Mouse (Mus musculus): ENCODE measurements at regions not wholly inside any gene's neighbourhood (a gene's known extent, or its start where the extent isn't known, plus 50 kb on each side); places are given as distances from the start of the nearest gene placed in this dataset.

DNA sequence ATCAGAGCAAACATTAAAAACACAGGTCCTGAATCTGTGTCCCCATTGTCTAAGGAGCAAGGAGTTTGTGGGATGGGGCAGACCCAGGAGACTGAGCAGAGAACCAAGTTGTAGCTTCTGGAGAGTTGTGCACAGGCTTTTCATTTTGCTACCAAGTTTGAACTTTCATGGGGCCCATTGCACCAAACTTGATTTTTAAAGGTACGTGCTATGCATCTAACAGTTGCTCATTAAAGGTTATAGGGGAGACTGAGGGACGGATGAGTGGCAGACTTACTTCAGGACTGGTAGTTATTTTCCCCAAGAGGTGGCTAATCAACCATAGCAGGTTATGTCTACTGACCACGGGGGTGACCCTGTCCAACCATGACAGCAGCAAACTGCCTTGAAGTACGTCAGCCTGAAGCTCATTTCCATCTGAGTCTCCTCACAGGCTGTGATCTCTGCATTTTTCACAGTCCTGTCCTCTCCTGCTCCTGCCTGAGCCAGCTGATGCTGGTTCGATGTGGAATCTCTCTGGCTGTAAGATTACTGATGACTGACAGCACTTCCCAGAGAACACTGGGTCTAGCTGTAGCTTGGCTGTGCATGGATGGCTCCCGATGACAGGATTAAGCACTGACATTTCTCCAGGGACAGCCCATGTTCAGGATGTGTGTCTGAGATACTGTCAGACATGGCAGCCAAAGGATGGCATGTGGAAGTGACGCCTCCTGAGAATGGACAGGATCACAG, 590.9 kb upstream of the Plxna2 start:
- H3K36me3 ChIP-seq = no peaks in the 10 kb centered on the region
- WGBS = 77% methylated on average over 7 of the region's 7 CpGs
- H3K27ac ChIP-seq = no peak overlapping the region
- no peaks in the 10 kb centered on the region for H3K9me3 ChIP-seq (replicated peaks)
- H3K4me1 ChIP-seq = no peaks in the 10 kb centered on the region
- no peak for DNase-seq (ENCODE audit: low spot score)
- H3K4me3 ChIP-seq = no peak overlapping the region
- no peaks in the 10 kb centered on the region for H3K27me3 ChIP-seq (ENCODE audit: low read depth, poor library complexity, severe bottlenecking)

DNA sequence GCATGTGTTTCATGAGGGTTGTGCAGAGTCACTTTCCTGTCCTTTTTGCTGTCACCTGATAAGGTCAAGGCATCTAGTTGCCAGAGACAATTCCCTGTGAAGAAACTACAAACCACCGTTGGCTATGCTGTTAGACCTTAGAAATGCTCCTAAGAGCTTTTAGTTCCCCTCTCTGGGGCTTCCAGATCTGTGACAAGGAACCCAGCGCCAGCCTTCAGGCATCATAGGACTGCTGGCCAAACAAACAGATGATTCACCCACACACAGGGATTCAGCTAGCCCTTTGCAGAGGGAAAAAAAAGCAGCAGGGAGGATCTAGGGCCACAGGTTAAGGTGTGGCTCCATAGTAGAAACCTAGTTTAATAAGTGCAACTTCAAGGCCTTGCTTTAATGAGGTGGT, 591.8 kb upstream of the Plxna2 start:
- H3K27ac ChIP-seq = no peak overlapping the region
- no peaks in the 10 kb centered on the region for H3K27me3 ChIP-seq (ENCODE audit: low read depth, poor library complexity, severe bottlenecking)
- no peak overlapping the region for H3K4me3 ChIP-seq
- no peaks in the 10 kb centered on the region for H3K36me3 ChIP-seq
- 36% methylated on average over 2 of the region's 2 CpGs for WGBS
- no peaks in the 10 kb centered on the region for H3K4me1 ChIP-seq
- no peaks in the 10 kb centered on the region for H3K9me3 ChIP-seq (replicated peaks)
- no peak for DNase-seq (ENCODE audit: low spot score)

DNA sequence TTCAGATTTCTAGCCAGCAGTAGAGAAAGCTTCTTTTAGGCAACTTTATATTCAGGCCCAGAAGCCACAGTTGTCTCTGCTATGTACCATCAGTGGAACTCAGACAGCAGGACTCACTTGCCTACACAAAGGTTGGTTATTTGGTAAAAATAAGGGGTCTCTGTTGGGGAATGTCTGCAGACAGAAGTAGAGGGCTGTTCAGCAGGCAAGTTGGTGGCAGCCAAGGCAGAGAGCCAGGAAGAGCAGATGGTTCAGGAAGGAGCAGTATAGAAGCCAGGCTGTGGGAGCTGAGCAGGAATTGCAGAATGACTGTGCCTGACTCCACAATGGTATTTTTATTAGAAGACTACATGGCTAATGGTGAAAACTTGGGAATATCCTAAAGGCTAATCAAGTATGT, 598.7 kb upstream of the Plxna2 start:
- Histone ChIP-seq H3K27me3 (ENCODE audit: low read depth, poor library complexity, severe bottlenecking) (no peaks in the 10 kb centered on the region), H3K36me3 (no peaks in the 10 kb centered on the region), H3K9me3 (replicated peaks) (no peaks in the 10 kb centered on the region), H3K4me3 (no peak overlapping the region), H3K4me1 (no peaks in the 10 kb centered on the region), H3K27ac (no peak overlapping the region)
- DNase-seq (ENCODE audit: low spot score) = no peak

DNA sequence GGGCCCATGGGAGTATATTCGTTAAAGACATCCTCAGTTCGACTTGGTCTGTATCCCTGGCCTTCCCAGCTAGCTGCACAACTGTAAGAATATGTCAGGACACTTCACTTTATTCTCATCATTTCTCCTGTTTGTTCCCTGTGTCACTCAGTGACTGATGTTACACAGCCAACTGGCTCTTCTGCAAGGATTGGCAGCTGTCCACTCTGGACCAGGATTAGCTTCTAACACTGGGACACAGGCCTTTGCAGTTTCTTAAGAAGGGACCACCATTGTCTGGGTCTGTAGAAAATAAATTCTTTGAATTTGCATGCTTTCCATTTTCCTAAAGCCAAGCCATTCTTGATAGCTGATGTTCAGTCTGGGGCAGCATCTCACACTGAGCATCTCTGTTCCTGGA, 622.1 kb upstream of the Camk1g start:
- no peaks in the 10 kb centered on the region for H3K27me3 ChIP-seq (ENCODE audit: low read depth, poor library complexity, severe bottlenecking)
- H3K4me1 ChIP-seq = peaks cover 14% of the 10 kb centered on the region
- H3K4me3 ChIP-seq = no peak overlapping the region
- no peaks in the 10 kb centered on the region for H3K36me3 ChIP-seq
- WGBS = 83% methylated on average over 2 of the region's 2 CpGs
- no peak overlapping the region for H3K27ac ChIP-seq
- no peak for DNase-seq (ENCODE audit: low spot score)
- H3K9me3 ChIP-seq (replicated peaks) = no peaks in the 10 kb centered on the region

DNA sequence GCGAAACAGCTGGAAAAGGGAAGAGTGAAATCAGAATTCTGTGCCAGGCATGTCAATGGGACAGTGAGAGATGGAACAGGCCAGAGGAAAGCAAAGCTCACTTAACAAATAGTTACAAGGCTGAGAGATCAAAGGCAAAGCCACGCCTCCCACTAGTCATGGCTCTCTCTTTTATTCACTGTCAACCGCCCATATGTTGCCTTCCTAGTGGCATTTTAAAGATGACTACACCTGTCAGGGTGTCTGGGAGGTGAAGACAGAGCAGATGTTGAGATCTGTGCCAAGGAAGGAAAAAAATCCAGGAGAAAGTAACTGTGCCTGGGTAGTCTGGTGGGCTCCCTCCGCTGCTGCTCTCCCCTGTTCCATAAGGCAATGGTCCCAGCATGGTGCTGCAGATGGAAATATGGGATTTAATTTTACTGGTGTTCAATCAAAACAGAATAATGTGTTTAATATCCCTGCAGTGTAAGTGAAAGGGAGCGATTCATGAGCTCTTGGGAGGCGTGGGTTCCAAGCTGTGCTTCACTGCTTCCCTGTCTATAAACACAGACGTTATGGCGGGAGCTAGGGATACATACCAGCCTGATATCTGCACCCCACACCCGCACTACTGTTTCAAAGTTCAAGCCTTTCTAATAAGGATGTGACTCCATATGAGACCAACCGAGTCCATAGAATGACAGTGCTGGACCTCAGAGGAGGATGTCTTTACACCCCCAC, 620.0 kb upstream of the Camk1g start:
- 64% methylated on average over 10 of the region's 10 CpGs for WGBS
- Histone ChIP-seq H3K27me3 (ENCODE audit: low read depth, poor library complexity, severe bottlenecking) (no peaks in the 10 kb centered on the region), H3K36me3 (no peaks in the 10 kb centered on the region), H3K4me3 (no peak overlapping the region), H3K4me1 (peaks cover 14% of the 10 kb centered on the region), H3K27ac (no peak overlapping the region), H3K9me3 (replicated peaks) (no peaks in the 10 kb centered on the region)
- no peak for DNase-seq (ENCODE audit: low spot score)

DNA sequence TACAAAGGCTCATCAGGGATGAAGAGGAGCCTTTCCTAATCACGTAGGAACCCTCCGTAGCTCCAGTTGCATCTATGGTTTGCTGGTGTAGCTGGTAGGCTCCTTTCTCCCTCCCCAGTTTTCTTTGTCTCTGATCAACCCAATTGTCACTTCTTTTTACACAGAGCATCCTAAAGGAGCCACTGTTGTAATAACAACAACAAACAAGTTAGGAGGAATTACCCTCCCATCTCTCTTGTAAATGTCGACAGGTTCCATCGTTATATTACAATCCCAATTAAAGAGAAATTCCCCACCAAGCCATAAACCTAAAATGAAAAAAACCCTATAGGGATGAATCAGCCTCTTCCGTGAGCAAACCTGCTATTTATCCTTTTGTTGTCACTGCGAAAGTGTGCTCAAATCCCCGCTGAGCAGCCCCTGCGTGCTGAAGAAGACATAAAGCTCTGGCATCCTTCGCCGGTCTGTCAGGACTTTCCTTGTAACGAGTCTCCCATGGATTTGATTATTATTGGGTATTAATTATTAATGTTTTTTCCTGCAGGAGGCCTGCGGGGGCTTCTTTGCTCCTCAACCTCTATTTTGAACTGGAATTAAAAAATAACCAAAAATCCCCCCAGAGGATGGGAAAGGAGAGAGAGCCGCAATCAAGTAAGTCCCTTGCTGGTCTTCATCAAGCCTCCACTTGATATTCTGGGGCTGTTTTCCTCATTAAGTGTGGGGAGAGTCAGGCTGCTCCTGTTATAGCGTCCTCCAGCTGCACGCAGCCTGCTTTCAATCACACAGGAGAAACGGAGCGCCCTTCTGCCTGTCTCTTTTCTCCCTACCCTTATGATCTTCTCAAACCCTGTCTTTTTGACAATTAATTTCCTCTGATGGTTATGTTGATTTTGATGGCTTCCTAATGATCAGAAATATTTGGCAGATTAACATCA, 619.1 kb upstream of the Camk1g start:
- Histone ChIP-seq H3K27me3 (ENCODE audit: low read depth, poor library complexity, severe bottlenecking) (no peaks in the 10 kb centered on the region), H3K4me1 (peaks cover 14% of the 10 kb centered on the region), H3K27ac (no peak overlapping the region), H3K9me3 (replicated peaks) (no peaks in the 10 kb centered on the region), H3K4me3 (no peak overlapping the region), H3K36me3 (no peaks in the 10 kb centered on the region)
- DNase-seq (ENCODE audit: low spot score) = no peak
- WGBS = 20% methylated on average over 17 of the region's 17 CpGs

DNA sequence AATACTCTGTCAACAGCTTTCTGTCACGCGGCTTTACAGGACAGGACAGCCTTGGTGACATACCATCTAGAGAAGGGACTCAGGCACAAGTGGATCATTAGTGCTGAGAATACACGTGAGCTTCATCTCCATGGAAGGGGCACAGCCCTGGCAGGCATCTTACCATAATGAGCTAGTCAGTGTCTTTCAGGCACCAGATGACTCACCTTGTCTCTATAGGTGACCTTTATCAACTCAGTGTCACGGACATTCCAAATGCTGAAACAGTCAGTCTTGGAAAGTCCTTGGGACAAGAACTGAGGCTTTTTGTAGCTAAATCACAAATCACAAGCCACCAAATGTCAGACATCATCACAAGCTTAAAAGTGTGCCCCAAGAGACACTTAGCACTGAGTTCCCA, 610.5 kb upstream of the Camk1g start:
- Histone ChIP-seq H3K4me1 (no peaks in the 10 kb centered on the region), H3K36me3 (no peaks in the 10 kb centered on the region), H3K27me3 (ENCODE audit: low read depth, poor library complexity, severe bottlenecking) (no peaks in the 10 kb centered on the region), H3K27ac (no peak overlapping the region), H3K4me3 (no peak overlapping the region), H3K9me3 (replicated peaks) (no peaks in the 10 kb centered on the region)
- DNase-seq (ENCODE audit: low spot score) = no peak
- WGBS = 90% methylated on average over 4 of the region's 4 CpGs

DNA sequence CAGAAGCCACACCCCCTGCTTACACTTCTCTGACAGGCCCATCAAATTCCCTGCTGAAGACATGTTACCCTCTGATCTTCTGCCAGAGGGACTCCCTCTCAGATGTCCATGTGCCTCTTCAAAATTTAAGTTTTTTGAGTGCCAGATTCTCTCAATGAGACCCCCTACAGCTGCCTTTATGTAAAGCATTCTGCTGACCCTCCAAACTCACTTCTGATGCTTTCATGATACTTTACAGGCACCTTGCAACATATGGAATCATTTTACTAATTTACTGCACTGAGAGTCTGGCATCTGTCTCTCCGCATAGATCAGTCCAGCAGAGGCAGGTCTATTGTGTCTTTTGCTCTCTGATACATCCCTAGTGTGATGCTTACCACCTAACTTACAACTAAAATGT, 601.4 kb upstream of the Camk1g start:
- Histone ChIP-seq H3K27me3 (ENCODE audit: low read depth, poor library complexity, severe bottlenecking) (no peaks in the 10 kb centered on the region), H3K4me3 (no peak overlapping the region), H3K9me3 (replicated peaks) (no peaks in the 10 kb centered on the region), H3K27ac (no peak overlapping the region), H3K4me1 (peaks cover 23% of the 10 kb centered on the region), H3K36me3 (no peaks in the 10 kb centered on the region)
- WGBS = 20% methylated on average over 1 of the region's 1 CpGs
- DNase-seq (ENCODE audit: low spot score) = no peak

DNA sequence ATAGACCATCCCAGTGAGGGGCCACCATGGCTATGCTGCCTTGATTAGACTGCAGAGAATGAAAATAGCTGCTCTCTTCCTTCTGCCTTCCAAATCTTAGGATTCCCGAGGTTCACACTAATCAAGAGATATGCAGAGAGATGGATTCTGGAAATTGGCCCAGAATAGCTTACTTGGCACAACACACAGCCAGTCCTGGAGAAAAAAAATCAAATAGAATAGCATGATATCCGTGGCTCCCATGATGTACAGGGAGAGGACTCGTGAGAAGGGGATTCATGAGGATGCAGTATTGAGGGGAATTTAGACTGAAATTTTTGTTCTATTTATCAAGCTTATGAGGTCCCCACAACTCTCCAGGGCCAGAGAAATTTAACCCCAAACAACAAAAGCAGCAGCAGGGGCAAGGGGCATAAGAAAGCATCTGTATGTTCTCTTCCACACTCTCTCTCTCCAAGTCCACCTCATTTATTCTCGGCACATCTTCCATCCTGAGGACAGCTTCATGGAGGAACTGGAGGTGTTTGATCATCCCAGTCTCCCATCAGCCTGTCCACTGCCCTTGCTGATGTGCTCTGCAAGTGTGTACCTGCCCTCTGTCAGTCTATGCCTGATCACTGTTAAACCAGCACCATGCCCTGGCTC, 599.3 kb upstream of the Camk1g start:
- Histone ChIP-seq H3K27me3 (ENCODE audit: low read depth, poor library complexity, severe bottlenecking) (no peaks in the 10 kb centered on the region), H3K36me3 (no peaks in the 10 kb centered on the region), H3K27ac (no peak overlapping the region), H3K4me1 (peaks cover 23% of the 10 kb centered on the region), H3K9me3 (replicated peaks) (no peaks in the 10 kb centered on the region), H3K4me3 (no peak overlapping the region)
- DNase-seq (ENCODE audit: low spot score) = no peak
- 77% methylated on average over 4 of the region's 4 CpGs for WGBS

DNA sequence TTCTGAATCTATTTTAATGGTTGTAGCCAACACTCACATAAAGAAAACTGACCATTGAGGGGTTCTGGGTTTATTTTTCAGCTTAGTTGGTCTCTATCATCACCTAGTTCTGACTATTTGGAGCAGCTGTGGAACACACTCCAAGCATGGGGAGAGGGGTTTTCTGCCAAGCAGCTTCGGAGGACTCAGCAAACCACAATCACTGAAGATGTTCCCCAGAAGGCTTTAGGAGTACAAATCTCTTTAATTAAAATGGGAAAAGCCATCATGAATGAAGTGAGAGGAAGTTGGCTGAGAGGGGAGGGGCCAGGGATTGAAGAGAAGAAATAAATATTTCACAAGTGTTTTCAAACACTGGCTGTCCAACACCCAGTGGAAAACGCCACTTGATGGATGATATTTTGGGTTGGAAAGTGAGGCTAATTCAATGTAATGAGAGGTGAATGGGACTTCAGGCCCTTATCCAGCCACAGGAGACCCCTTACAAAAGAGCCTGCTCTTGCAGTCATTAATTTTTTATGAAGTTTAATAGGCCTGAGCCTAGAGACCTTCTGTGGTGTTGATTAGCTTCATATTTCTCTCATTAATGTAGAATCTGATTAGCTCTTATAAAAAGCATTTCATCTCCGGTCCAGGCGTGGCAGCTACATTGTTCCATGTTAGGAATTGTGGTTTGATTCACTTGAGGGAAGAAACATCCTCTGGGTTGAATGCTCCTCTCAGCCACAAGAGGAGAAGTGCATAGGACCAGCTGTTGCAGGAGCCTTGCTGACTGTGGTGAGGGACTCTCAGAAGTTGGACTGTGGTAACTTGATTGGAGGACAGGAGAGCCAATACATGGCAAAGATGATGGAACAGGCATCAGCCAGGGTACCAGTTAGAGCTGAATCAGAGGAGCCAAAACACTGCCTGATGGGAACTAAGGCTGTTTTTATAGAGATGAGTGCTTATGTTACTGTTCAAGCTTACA, 598.1 kb upstream of the Camk1g start:
- H3K27ac ChIP-seq = no peak overlapping the region
- H3K36me3 ChIP-seq = no peaks in the 10 kb centered on the region
- H3K27me3 ChIP-seq (ENCODE audit: low read depth, poor library complexity, severe bottlenecking) = no peaks in the 10 kb centered on the region
- no peak for DNase-seq (ENCODE audit: low spot score)
- H3K9me3 ChIP-seq (replicated peaks) = no peaks in the 10 kb centered on the region
- H3K4me3 ChIP-seq = no peak overlapping the region
- peaks cover 23% of the 10 kb centered on the region for H3K4me1 ChIP-seq
- 76% methylated on average over 4 of the region's 4 CpGs for WGBS

DNA sequence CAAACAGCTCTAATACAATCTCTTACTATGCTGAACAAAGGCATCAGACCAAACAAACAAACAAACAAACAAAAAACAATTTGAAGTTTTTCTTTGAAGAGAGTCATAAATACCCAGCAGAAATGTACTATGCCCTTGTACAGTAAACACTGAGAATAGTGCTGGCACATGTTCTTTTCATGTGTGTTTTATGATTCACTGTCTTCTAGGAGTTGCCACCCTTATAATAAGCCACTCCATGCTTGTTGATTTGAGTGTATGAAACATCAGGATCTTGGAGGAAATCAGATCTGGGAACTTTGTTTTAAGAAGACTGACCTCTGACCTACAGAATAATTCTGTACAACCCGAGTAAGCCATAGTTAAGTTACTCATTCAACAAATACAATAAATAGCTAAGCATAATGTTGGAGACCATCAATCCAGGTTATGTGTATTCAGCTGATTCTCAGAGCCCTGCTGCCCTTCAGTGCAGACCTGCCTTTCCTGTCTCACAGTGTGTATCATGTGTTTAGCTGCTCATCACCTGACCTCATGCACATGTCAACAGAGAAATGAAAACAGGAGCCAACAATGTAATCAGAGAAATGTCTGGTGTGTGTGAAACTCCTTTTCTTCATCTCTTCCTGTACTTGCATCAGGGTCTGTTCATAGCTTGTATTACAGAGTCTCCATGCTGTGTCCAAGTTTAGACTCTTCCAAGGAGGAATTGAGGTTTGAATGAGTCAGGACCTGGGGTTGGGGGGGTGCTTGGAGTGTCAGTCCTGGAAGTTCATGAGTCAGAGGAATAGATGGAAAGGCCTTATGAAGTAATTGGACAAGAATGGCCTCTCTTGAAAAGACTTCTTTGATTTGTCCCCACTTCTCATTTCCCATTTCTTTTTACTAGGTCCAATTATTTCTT, 596.8 kb upstream of the Camk1g start:
- WGBS = 77% methylated on average over 1 of the region's 1 CpGs
- peaks cover 20% of the 10 kb centered on the region for H3K4me1 ChIP-seq
- DNase-seq (ENCODE audit: low spot score) = no peak
- H3K4me3 ChIP-seq = no peak overlapping the region
- no peak overlapping the region for H3K27ac ChIP-seq
- H3K9me3 ChIP-seq (replicated peaks) = no peaks in the 10 kb centered on the region
- no peaks in the 10 kb centered on the region for H3K36me3 ChIP-seq
- H3K27me3 ChIP-seq (ENCODE audit: low read depth, poor library complexity, severe bottlenecking) = no peaks in the 10 kb centered on the region
